Mouse (Mus musculus): ENCODE measurements around the gene Samd8.

DNA sequence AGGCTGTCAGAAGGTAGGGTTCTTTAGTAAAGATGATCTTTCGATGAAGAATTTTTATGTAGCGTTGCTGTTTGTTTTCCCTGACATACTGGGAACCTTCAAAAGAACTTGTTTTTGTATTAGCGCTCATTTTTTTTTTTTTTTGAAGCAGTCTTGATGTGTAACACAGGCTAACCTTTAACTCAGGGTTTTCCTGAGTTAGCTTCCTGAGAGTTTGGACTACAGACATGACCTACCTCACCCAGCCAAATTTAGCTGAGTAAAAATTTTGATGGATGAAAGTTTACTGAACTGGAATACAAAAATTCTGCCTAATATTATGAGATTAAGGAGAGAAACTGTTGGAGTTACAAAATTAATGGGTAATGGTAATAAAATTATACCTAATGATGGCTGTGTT lies 2.1 kb downstream of the Samd8 start:
- TF ChIP-seq CTCF (IDR thresholded peaks at IDR 0.05; ENCODE audit: low read depth) (no peak), EP300 (IDR thresholded peaks at IDR 0.05; ENCODE audit: low read depth) (no peak)
